Mouse (Mus musculus): ENCODE results near the gene Nrxn3. TPM values are rescaled to one million over a fixed set of nuclear protein-coding genes. Genes with fewer than 3 reads are reported as not detected.

The Nrxn3 gene
- polyA plus RNA-seq, 1 experiment, result 0.47 TPM

GRCm38 (mm10) chr12:88924896-88925295 lies 202.2 kb downstream of the Nrxn3 start:
- WGBS, result 55% methylated on average over 3 of the region's 3 CpGs

GRCm38 (mm10) chr12:88926306-88926705 lies 203.6 kb downstream of the Nrxn3 start:
- Histone ChIP-seq H3K36me3 (ENCODE audit: control insufficient read depth, insufficient read depth, low read length) (no peaks in the 10 kb centered on the region), H3K27me3 (ENCODE audit: control insufficient read depth, insufficient read depth, low read length) (no peaks in the 10 kb centered on the region), H3K4me3 (ENCODE audit: low read depth, low read length) (no peak overlapping the region), H3K4me1 (ENCODE audit: control insufficient read depth, insufficient read depth, insufficient read length, low read length) (no peaks in the 10 kb centered on the region), H3K27ac (ENCODE audit: insufficient read depth, low read depth, low read length) (no peak overlapping the region)
- 88% methylated on average over 4 of the region's 4 CpGs for WGBS
- TF ChIP-seq CTCF (IDR thresholded peaks at IDR 0.05; ENCODE audit: extremely low read depth, insufficient read length, insufficient replicate concordance, low read depth, low read length), result no peak
- no peak for TF ChIP-seq POLR2A (IDR thresholded peaks at IDR 0.05; ENCODE audit: low read depth, low read length)

More at GRCm38 (mm10) chr12:88924896-88925295, 202.2 kb downstream of the Nrxn3 start:
- Histone ChIP-seq H3K36me3 (ENCODE audit: control insufficient read depth, insufficient read depth, low read length) (no peaks in the 10 kb centered on the region), H3K4me3 (ENCODE audit: low read depth, low read length) (no peak overlapping the region), H3K4me1 (ENCODE audit: control insufficient read depth, insufficient read depth, insufficient read length, low read length) (no peaks in the 10 kb centered on the region), H3K27me3 (ENCODE audit: control insufficient read depth, insufficient read depth, low read length) (no peaks in the 10 kb centered on the region), H3K27ac (ENCODE audit: insufficient read depth, low read depth, low read length) (no peak overlapping the region)
- TF ChIP-seq CTCF (IDR thresholded peaks at IDR 0.05; ENCODE audit: extremely low read depth, insufficient read length, insufficient replicate concordance, low read depth, low read length) (no peak), POLR2A (IDR thresholded peaks at IDR 0.05; ENCODE audit: low read depth, low read length) (no peak)

- no peaks in the 10 kb centered on the region for H3K27me3 ChIP-seq (ENCODE audit: control insufficient read depth, insufficient read depth, low read length)
- no peaks in the 10 kb centered on the region for H3K36me3 ChIP-seq (ENCODE audit: control insufficient read depth, insufficient read depth, low read length)
- 59% methylated on average over 4 of the region's 4 CpGs for WGBS
- no peak overlapping the region for H3K27ac ChIP-seq (ENCODE audit: insufficient read depth, low read depth, low read length)
- no peaks in the 10 kb centered on the region for H3K4me1 ChIP-seq (ENCODE audit: control insufficient read depth, insufficient read depth, insufficient read length, low read length)
- no peak overlapping the region for H3K4me3 ChIP-seq (ENCODE audit: low read depth, low read length)
- no peak for TF ChIP-seq POLR2A (IDR thresholded peaks at IDR 0.05; ENCODE audit: low read depth, low read length)
- no peak for TF ChIP-seq CTCF (IDR thresholded peaks at IDR 0.05; ENCODE audit: extremely low read depth, insufficient read length, insufficient replicate concordance, low read depth, low read length)
Observed at GRCm38 (mm10) chr12:88931713-88932112, 209.0 kb downstream of the Nrxn3 start.

GRCm38 (mm10) chr12:88939679-88940078 lies 217.0 kb downstream of the Nrxn3 start:
- H3K36me3 ChIP-seq (ENCODE audit: control insufficient read depth, insufficient read depth, low read length), result no peaks in the 10 kb centered on the region
- no peaks in the 10 kb centered on the region for H3K27me3 ChIP-seq (ENCODE audit: control insufficient read depth, insufficient read depth, low read length)
- no peak for TF ChIP-seq CTCF (IDR thresholded peaks at IDR 0.05; ENCODE audit: extremely low read depth, insufficient read length, insufficient replicate concordance, low read depth, low read length)
- no peak for TF ChIP-seq POLR2A (IDR thresholded peaks at IDR 0.05; ENCODE audit: low read depth, low read length)
- H3K4me1 ChIP-seq (ENCODE audit: control insufficient read depth, insufficient read depth, insufficient read length, low read length), result no peaks in the 10 kb centered on the region
- 74% methylated on average over 2 of the region's 2 CpGs for WGBS
- H3K4me3 ChIP-seq (ENCODE audit: low read depth, low read length), result no peak overlapping the region
- H3K27ac ChIP-seq (ENCODE audit: insufficient read depth, low read depth, low read length), result no peak overlapping the region

- Histone ChIP-seq H3K36me3 (ENCODE audit: control insufficient read depth, insufficient read depth, low read length) (no peaks in the 10 kb centered on the region), H3K4me1 (ENCODE audit: control insufficient read depth, insufficient read depth, insufficient read length, low read length) (no peaks in the 10 kb centered on the region), H3K27ac (ENCODE audit: insufficient read depth, low read depth, low read length) (no peak overlapping the region), H3K4me3 (ENCODE audit: low read depth, low read length) (no peak overlapping the region), H3K27me3 (ENCODE audit: control insufficient read depth, insufficient read depth, low read length) (no peaks in the 10 kb centered on the region)
- 60% methylated on average over 3 of the region's 3 CpGs for WGBS
- TF ChIP-seq CTCF (IDR thresholded peaks at IDR 0.05; ENCODE audit: extremely low read depth, insufficient read length, insufficient replicate concordance, low read depth, low read length) (no peak), POLR2A (IDR thresholded peaks at IDR 0.05; ENCODE audit: low read depth, low read length) (no peak)
Observed at GRCm38 (mm10) chr12:88944967-88945366, 222.3 kb downstream of the Nrxn3 start.

- no peaks in the 10 kb centered on the region for H3K36me3 ChIP-seq (ENCODE audit: control insufficient read depth, insufficient read depth, low read length)
- TF ChIP-seq POLR2A (IDR thresholded peaks at IDR 0.05; ENCODE audit: low read depth, low read length), result no peak
- no peaks in the 10 kb centered on the region for H3K27me3 ChIP-seq (ENCODE audit: control insufficient read depth, insufficient read depth, low read length)
- 79% methylated on average over 2 of the region's 2 CpGs for WGBS
- H3K4me3 ChIP-seq (ENCODE audit: low read depth, low read length), result no peak overlapping the region
- H3K27ac ChIP-seq (ENCODE audit: insufficient read depth, low read depth, low read length), result no peak overlapping the region
- no peaks in the 10 kb centered on the region for H3K4me1 ChIP-seq (ENCODE audit: control insufficient read depth, insufficient read depth, insufficient read length, low read length)
Observed at GRCm38 (mm10) chr12:88949870-88950269, 227.2 kb downstream of the Nrxn3 start.

GRCm38 (mm10) chr12:88952937-88953600 lies 230.4 kb downstream of the Nrxn3 start:
- Histone ChIP-seq H3K27ac (ENCODE audit: insufficient read depth, low read depth, low read length) (no peak overlapping the region), H3K27me3 (ENCODE audit: control insufficient read depth, insufficient read depth, low read length) (no peaks in the 10 kb centered on the region), H3K4me3 (ENCODE audit: low read depth, low read length) (no peak overlapping the region), H3K4me1 (ENCODE audit: control insufficient read depth, insufficient read depth, insufficient read length, low read length) (no peaks in the 10 kb centered on the region), H3K36me3 (ENCODE audit: control insufficient read depth, insufficient read depth, low read length) (no peaks in the 10 kb centered on the region)
- WGBS, result 68% methylated on average over 7 of the region's 7 CpGs
- TF ChIP-seq CTCF (IDR thresholded peaks at IDR 0.05; ENCODE audit: extremely low read depth, insufficient read length, insufficient replicate concordance, low read depth, low read length), result no peak
- TF ChIP-seq POLR2A (IDR thresholded peaks at IDR 0.05; ENCODE audit: low read depth, low read length), result no peak
